In the genomic region with DNA sequence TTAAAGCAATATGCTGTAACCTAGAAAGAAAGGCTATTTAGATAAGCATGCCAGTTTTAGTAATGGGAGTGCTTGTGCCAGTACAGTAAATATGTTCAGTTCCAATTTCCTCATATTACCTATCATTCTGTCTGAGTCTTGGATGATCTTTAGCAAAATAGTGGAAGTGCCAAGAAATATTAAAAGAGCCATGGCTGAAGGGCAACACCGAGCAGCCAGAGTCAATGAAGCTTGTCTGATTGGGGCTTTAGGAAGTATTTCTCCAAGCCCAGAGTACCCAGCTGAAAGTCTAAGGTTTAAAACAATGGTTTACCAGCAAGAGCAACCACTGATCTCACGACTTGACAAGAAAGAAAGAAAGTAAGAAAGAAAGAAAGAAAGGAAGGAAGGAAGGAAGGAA, we compare ENCODE assay signal across 17 mouse cellular contexts.
"Had no signal": no experiment of that assay in that cellular context is flagged by ENCODE, and none has a peak within 500 bp of the region (broad histone marks: within the 10 kb centered on the region; RNA-seq: fewer than 3 reads in every experiment).

No protein-coding gene starts in this region.

- H3K9me3 ChIP-seq: lung, embryonic 15.5 days; megakaryocyte, embryonic 14.5 days; midbrain, embryonic 13.5 days; midbrain, embryonic 15.5 days; neural tube, embryonic 12.5 days; stomach, embryonic 15.5 days had no signal

- H3K4me1 ChIP-seq: lung, embryonic 15.5 days; megakaryocyte, embryonic 14.5 days; midbrain, embryonic 13.5 days; midbrain, embryonic 15.5 days; neural tube, embryonic 12.5 days; stomach, embryonic 15.5 days had no signal

- DNase-seq: lung, adult 2 months; lung, postnatal 14 days; lung, postnatal 36 days; right cerebral cortex, postnatal 14 days; thymus, adult 2 months; thymus, postnatal 25 days; thymus, postnatal 4 days had no signal

- H3K9ac ChIP-seq: lung, embryonic 15.5 days; midbrain, embryonic 13.5 days; midbrain, embryonic 15.5 days; neural tube, embryonic 12.5 days; stomach, embryonic 15.5 days had no signal

- H3K4me3 ChIP-seq: lung, embryonic 15.5 days; megakaryocyte, embryonic 14.5 days; midbrain, embryonic 13.5 days; midbrain, embryonic 15.5 days; neural tube, embryonic 12.5 days; stomach, embryonic 15.5 days had no signal

- ATAC-seq: lung, postnatal 0 days; midbrain, embryonic 13.5 days; midbrain, embryonic 15.5 days had no signal

- H3K4me2 ChIP-seq: lung, embryonic 15.5 days; midbrain, embryonic 11.5 days; midbrain, embryonic 13.5 days; midbrain, embryonic 15.5 days; neural tube, embryonic 12.5 days; stomach, embryonic 15.5 days had no signal

- H3K27me3 ChIP-seq: lung, embryonic 15.5 days; megakaryocyte, embryonic 14.5 days; midbrain, embryonic 13.5 days; midbrain, embryonic 15.5 days; neural tube, embryonic 12.5 days; stomach, embryonic 15.5 days had no signal

- H3K27ac ChIP-seq: lung, embryonic 15.5 days; macrophage; midbrain, embryonic 13.5 days; midbrain, embryonic 15.5 days; neural tube, embryonic 12.5 days; stomach, embryonic 15.5 days; stomach, postnatal 0 days had no signal

- H3K36me3 ChIP-seq: lung, embryonic 15.5 days; midbrain, embryonic 13.5 days; midbrain, embryonic 15.5 days; neural tube, embryonic 12.5 days; stomach, embryonic 15.5 days had no signal
